Mouse (Mus musculus) hindbrain, embryonic 13.5 days (tissue): ENCODE measurements around the gene Tacc2. TPM values are rescaled to one million over a fixed set of nuclear protein-coding genes. Genes with fewer than 3 reads are reported as not detected.

Source experiments
- ATAC-seq: fragments of 200-750 bp; cut with Nextera tagmentation; 2 replicates; pipeline ENCODE4 v1.8.0; 2017; ENCODE audit warnings: moderate TSS enrichment; ENCODE audit not compliant: low FRiP score
- H3K27ac ChIP-seq: fragments of 300-500 bp; sonication (generic); 2 replicates; pipeline ENCODE4 v1.5.1; 2015; ENCODE audit warnings: inconsistent platforms, mild to moderate bottlenecking, moderate library complexity
- H3K27me3 ChIP-seq: fragments of 300-500 bp; sonication (generic); 2 replicates; pipeline ENCODE4 v1.6.1; 2015; ENCODE audit warnings: mild to moderate bottlenecking, inconsistent platforms
- H3K36me3 ChIP-seq: fragments of 300-500 bp; sonication (generic); 2 replicates; pipeline ENCODE4 v1.6.1; 2015; ENCODE audit warnings: mild to moderate bottlenecking, inconsistent platforms
- H3K4me1 ChIP-seq: fragments of 300-500 bp; sonication (generic); replicated peaks from 2 replicates; pipeline ENCODE4 v1.6.1; 2015; ENCODE audit warnings: inconsistent platforms
- H3K4me2 ChIP-seq: fragments of 300-500 bp; sonication (generic); 2 replicates; pipeline ENCODE4 v1.6.1; 2015; ENCODE audit warnings: inconsistent platforms, mild to moderate bottlenecking, moderate library complexity
- H3K4me3 ChIP-seq: fragments of 300-500 bp; sonication (generic); 2 replicates; pipeline ENCODE4 v1.5.1; 2015; ENCODE audit warnings: mild to moderate bottlenecking, inconsistent platforms
- H3K9ac ChIP-seq: fragments of 300-500 bp; sonication (generic); 2 replicates; pipeline ENCODE4 v1.6.1; 2015; ENCODE audit warnings: mild to moderate bottlenecking, inconsistent platforms
- H3K9me3 ChIP-seq: fragments of 300-500 bp; sonication (generic); 2 replicates; pipeline ENCODE4 v1.6.1; 2016; ENCODE audit warnings: inconsistent platforms
- WGBS: fragments of 180-500 bp; shearing (Covaris S2); methylation state at CpG from one replicate; pipeline ENCODE4 v1.1.7; 2015; 5-methylcytosine and 5-hydroxymethylcytosine counted together
- polyA plus RNA-seq: library from polyadenylated mRNA; unstranded; fragments of >200 nt; fragmentation: Nextera tagmentation; extraction: Ambion mirVana; gene quantifications from 2 replicates; pipeline ENCODE4 v1.2.1, GENCODE M21; 2015

The Tacc2 gene
- polyA plus RNA-seq, 1 experiment from 2014 or later = 59.1 TPM

- peaks cover 77% of the 10 kb centered on the region for H3K4me1 ChIP-seq
- H3K27me3 ChIP-seq = no peaks in the 10 kb centered on the region
- H3K4me3 ChIP-seq = peak overlapping the region; percentile 93; the same call in 1 of the 2 replicates
- peak overlapping the region; percentile 63 for H3K4me2 ChIP-seq
- H3K9me3 ChIP-seq = no peaks in the 10 kb centered on the region
- 63% methylated on average over 16 of the region's 16 CpGs for WGBS
- peak overlapping the region; percentile 14 for H3K27ac ChIP-seq
- H3K9ac ChIP-seq = peak overlapping the region; percentile 100; the same call in 1 of the 2 replicates
- peaks cover 14% of the 10 kb centered on the region; the same call in 1 of the 2 replicates for H3K36me3 ChIP-seq
- no peak for ATAC-seq
These were observed 119.4 kb downstream of the Tacc2 start for GRCm38 (mm10) chr7:130696347-130697234.

GRCm38 (mm10) chr7:130698480-130698879 lies 121.2 kb downstream of the Tacc2 start:
- Histone ChIP-seq H3K9me3 (no peaks in the 10 kb centered on the region), H3K4me1 (peaks cover 87% of the 10 kb centered on the region), H3K4me3 (no peak overlapping the region)

GRCm38 (mm10) chr7:130701336-130701735 lies 124.1 kb downstream of the Tacc2 start:
- H3K9me3 ChIP-seq = no peaks in the 10 kb centered on the region
- no peak overlapping the region for H3K4me3 ChIP-seq
- no peak overlapping the region for H3K4me2 ChIP-seq
- no peak for ATAC-seq
- H3K36me3 ChIP-seq = peaks cover 16% of the 10 kb centered on the region
- H3K27me3 ChIP-seq = no peaks in the 10 kb centered on the region
- no peak overlapping the region for H3K9ac ChIP-seq
- no peak overlapping the region for H3K27ac ChIP-seq
- WGBS = 75% methylated on average over 1 of the region's 1 CpGs
- peaks cover 80% of the 10 kb centered on the region for H3K4me1 ChIP-seq

More at GRCm38 (mm10) chr7:130698480-130698879, 121.2 kb downstream of the Tacc2 start:
- peaks cover 16% of the 10 kb centered on the region for H3K36me3 ChIP-seq
- H3K27me3 ChIP-seq = no peaks in the 10 kb centered on the region
- H3K4me2 ChIP-seq = no peak overlapping the region
- no peak overlapping the region for H3K27ac ChIP-seq
- no peak for ATAC-seq
- H3K9ac ChIP-seq = no peak overlapping the region

- 90% methylated on average over 2 of the region's 2 CpGs for WGBS
- no peak overlapping the region for H3K4me2 ChIP-seq
- H3K9ac ChIP-seq = no peak overlapping the region
- H3K4me3 ChIP-seq = no peak overlapping the region
- H3K27me3 ChIP-seq = no peaks in the 10 kb centered on the region
- ATAC-seq = no peak
- H3K4me1 ChIP-seq = peaks cover 82% of the 10 kb centered on the region
- H3K36me3 ChIP-seq = peaks cover 13% of the 10 kb centered on the region
- H3K27ac ChIP-seq = no peak overlapping the region
- no peaks in the 10 kb centered on the region for H3K9me3 ChIP-seq
These were observed 128.0 kb downstream of the Tacc2 start for GRCm38 (mm10) chr7:130705230-130705629.

- no peak for ATAC-seq
- Histone ChIP-seq H3K9ac (0 out of 2 replicates have a peak overlapping the region, but pooled peaks have one; percentile 6), H3K4me3 (no peak overlapping the region), H3K4me1 (peaks cover 75% of the 10 kb centered on the region), H3K27ac (peak overlapping the region; percentile 32; the same call in 1 of the 2 replicates), H3K4me2 (no peak overlapping the region), H3K27me3 (no peaks in the 10 kb centered on the region), H3K36me3 (no peaks in the 10 kb centered on the region), H3K9me3 (no peaks in the 10 kb centered on the region)
- 64% methylated on average over 9 of the region's 9 CpGs for WGBS
These were observed 131.7 kb downstream of the Tacc2 start for GRCm38 (mm10) chr7:130708940-130709339.

GRCm38 (mm10) chr7:130709372-130710274 lies 132.4 kb downstream of the Tacc2 start:
- no peaks in the 10 kb centered on the region for H3K36me3 ChIP-seq
- H3K4me3 ChIP-seq = no peak overlapping the region
- H3K9ac ChIP-seq = no peak overlapping the region
- no peak overlapping the region for H3K4me2 ChIP-seq
- no peaks in the 10 kb centered on the region for H3K27me3 ChIP-seq
- no peak for ATAC-seq
- H3K27ac ChIP-seq = peak overlapping the region; percentile 32
- peaks cover 71% of the 10 kb centered on the region for H3K4me1 ChIP-seq
- H3K9me3 ChIP-seq = no peaks in the 10 kb centered on the region
- WGBS = 52% methylated on average over 9 of the region's 9 CpGs

GRCm38 (mm10) chr7:130711851-130712250 lies 134.6 kb downstream of the Tacc2 start:
- Histone ChIP-seq H3K4me1 (peaks cover 63% of the 10 kb centered on the region), H3K36me3 (peaks cover 6% of the 10 kb centered on the region), H3K27ac (no peak overlapping the region), H3K4me2 (no peak overlapping the region), H3K9ac (no peak overlapping the region), H3K4me3 (no peak overlapping the region), H3K27me3 (no peaks in the 10 kb centered on the region), H3K9me3 (no peaks in the 10 kb centered on the region)
- ATAC-seq = no peak
- WGBS = 90% methylated on average over 7 of the region's 7 CpGs

GRCm38 (mm10) chr7:130713319-130713718 lies 136.1 kb downstream of the Tacc2 start:
- Histone ChIP-seq H3K4me1 (peaks cover 53% of the 10 kb centered on the region), H3K27ac (peak overlapping the region; percentile 30), H3K27me3 (no peaks in the 10 kb centered on the region), H3K4me2 (no peak overlapping the region), H3K9me3 (no peaks in the 10 kb centered on the region), H3K36me3 (peaks cover 21% of the 10 kb centered on the region), H3K9ac (no peak overlapping the region), H3K4me3 (no peak overlapping the region)
- 43% methylated on average over 6 of the region's 6 CpGs for WGBS
- no peak for ATAC-seq

- H3K4me3 ChIP-seq = no peak overlapping the region
- no peak for ATAC-seq
- H3K9ac ChIP-seq = no peak overlapping the region
- no peaks in the 10 kb centered on the region for H3K9me3 ChIP-seq
- peaks cover 49% of the 10 kb centered on the region for H3K4me1 ChIP-seq
- no peak overlapping the region for H3K27ac ChIP-seq
- WGBS = 84% methylated on average over 3 of the region's 3 CpGs
- peaks cover 24% of the 10 kb centered on the region for H3K36me3 ChIP-seq
- no peaks in the 10 kb centered on the region for H3K27me3 ChIP-seq
- no peak overlapping the region for H3K4me2 ChIP-seq
These were observed 138.2 kb downstream of the Tacc2 start for GRCm38 (mm10) chr7:130715467-130715866.

- 91% methylated on average over 4 of the region's 4 CpGs for WGBS
These were observed 139.1 kb downstream of the Tacc2 start for GRCm38 (mm10) chr7:130716341-130716740.

GRCm38 (mm10) chr7:130716989-130717388 lies 139.8 kb downstream of the Tacc2 start:
- Histone ChIP-seq H3K27ac (no peak overlapping the region), H3K4me1 (peaks cover 53% of the 10 kb centered on the region), H3K9me3 (no peaks in the 10 kb centered on the region), H3K4me2 (no peak overlapping the region), H3K36me3 (peaks cover 29% of the 10 kb centered on the region), H3K9ac (no peak overlapping the region), H3K27me3 (no peaks in the 10 kb centered on the region), H3K4me3 (no peak overlapping the region)
- 98% methylated on average over 6 of the region's 6 CpGs for WGBS
- no peak for ATAC-seq

More at GRCm38 (mm10) chr7:130716341-130716740, 139.1 kb downstream of the Tacc2 start:
- Histone ChIP-seq H3K9me3 (no peaks in the 10 kb centered on the region), H3K27ac (no peak overlapping the region), H3K36me3 (peaks cover 26% of the 10 kb centered on the region), H3K27me3 (no peaks in the 10 kb centered on the region), H3K4me3 (no peak overlapping the region), H3K4me2 (no peak overlapping the region), H3K4me1 (peaks cover 51% of the 10 kb centered on the region), H3K9ac (no peak overlapping the region)
- no peak for ATAC-seq
